ENCODE assay signal across 8 mouse cellular contexts in genomic region chr10:71306190-71306589, GRCm38 (mm10). TPM values are rescaled to one million over a fixed set of nuclear protein-coding genes. Genes with fewer than 3 reads are reported as not detected.
A peak's percentile ranks its signal among the peaks of the same experiment; 100 is the strongest.
DNase-seq lines count a peak whose midpoint lies in the region; ATAC-seq and TF ChIP-seq lines count a peak whose summit lies in the region.

No protein-coding gene starts in this region.

- no peak overlapping the region for H3K27ac ChIP-seq in embryonic facial prominence, embryonic 11.5 days (replicated peaks; ENCODE audit: low read depth, low read length)
- H3K27ac ChIP-seq in hindbrain, embryonic 14.5 days, result no peak overlapping the region
- no peak overlapping the region for H3K27ac ChIP-seq in liver, adult 2 months (replicated peaks; ENCODE audit: insufficient read depth, low read depth, low read length)
- no peak overlapping the region for H3K27ac ChIP-seq in midbrain, postnatal 0 days (ENCODE audit: low read depth, low read length)

- H3K9me3 ChIP-seq in embryonic facial prominence, embryonic 11.5 days (replicated peaks; ENCODE audit: control insufficient read depth, low read length), result no peaks in the 10 kb centered on the region
- no peaks in the 10 kb centered on the region for H3K9me3 ChIP-seq in hindbrain, embryonic 14.5 days (ENCODE audit: control insufficient read depth, low read length)
- H3K9me3 ChIP-seq in midbrain, postnatal 0 days (ENCODE audit: low read length), result no peaks in the 10 kb centered on the region

- H3K4me2 ChIP-seq in embryonic facial prominence, embryonic 11.5 days (ENCODE audit: low read depth, low read length), result 0 out of 2 replicates have a peak overlapping the region, but pooled peaks have one; percentile 19
- peak overlapping the region; percentile 36 for H3K4me2 ChIP-seq in hindbrain, embryonic 14.5 days (replicated peaks)
- peak overlapping the region; percentile 31; the same call in 1 of the 2 replicates for H3K4me2 ChIP-seq in midbrain, postnatal 0 days (ENCODE audit: low read depth, low read length, poor library complexity, severe bottlenecking)

- peak; percentile 50 for DNase-seq in kidney, adult 18-20 months
- DNase-seq in kidney, adult 11 months, result no peak
- peak; percentile 82 for DNase-seq in NIH3T3 (ENCODE audit: low read depth)
- DNase-seq in embryonic facial prominence, embryonic 11.5 days (ENCODE audit: low spot score), result peak; percentile 65
- peak; percentile 62 for DNase-seq in hindbrain, embryonic 14.5 days (ENCODE audit: low spot score)
- DNase-seq in liver, adult 2 months (ENCODE audit: extremely low read depth, low read depth, low spot score), result peak; percentile 45
- peak; percentile 54 for DNase-seq in midbrain, postnatal 0 days (ENCODE audit: low spot score)
- no peak for DNase-seq in ovary, adult 18-20 months (ENCODE audit: low spot score)

- H3K79me2 ChIP-seq in liver, adult 2 months (ENCODE audit: control insufficient read depth, insufficient read depth, low read length), result no peaks in the 10 kb centered on the region

- 22% methylated on average over 6 of the region's 6 CpGs for WGBS in embryonic facial prominence, embryonic 11.5 days
- WGBS in hindbrain, embryonic 14.5 days, result 31% methylated on average over 6 of the region's 6 CpGs
- 15% methylated on average over 6 of the region's 6 CpGs for WGBS in liver, adult 2 months
- 32% methylated on average over 6 of the region's 6 CpGs for WGBS in midbrain, postnatal 0 days

- TF ChIP-seq CTCF in liver, adult 2 months (IDR thresholded peaks at IDR 0.05; ENCODE audit: low read depth, low read length), result peak; percentile 65
- peak; percentile 72 for TF ChIP-seq CTCF in midbrain, postnatal 0 days (IDR thresholded peaks at IDR 0.05)

- no peaks in the 10 kb centered on the region for H3K4me1 ChIP-seq in embryonic facial prominence, embryonic 11.5 days (ENCODE audit: control insufficient read depth, insufficient read depth, low read length)
- H3K4me1 ChIP-seq in hindbrain, embryonic 14.5 days (replicated peaks; ENCODE audit: control insufficient read depth, insufficient read depth, low read length), result no peaks in the 10 kb centered on the region
- 0 out of 2 replicates have a peak, but pooled peaks cover 2% of the 10 kb centered on the region for H3K4me1 ChIP-seq in liver, adult 2 months (ENCODE audit: control insufficient read depth, insufficient read depth, low read length)
- no peaks in the 10 kb centered on the region for H3K4me1 ChIP-seq in midbrain, postnatal 0 days (ENCODE audit: insufficient read depth, low read length)

- no peak overlapping the region for H3K4me3 ChIP-seq in embryonic facial prominence, embryonic 11.5 days (ENCODE audit: low read depth, low read length)
- H3K4me3 ChIP-seq in hindbrain, embryonic 14.5 days (replicated peaks; ENCODE audit: low read length), result no peak overlapping the region
- H3K4me3 ChIP-seq in liver, adult 2 months (ENCODE audit: insufficient read depth, low read depth, low read length), result no peak overlapping the region
- no peak overlapping the region for H3K4me3 ChIP-seq in midbrain, postnatal 0 days (ENCODE audit: low read depth, low read length)

- ATAC-seq in embryonic facial prominence, embryonic 11.5 days (replicated peaks; ENCODE audit: insufficient number of reproducible peaks, low FRiP score, low TSS enrichment, low read depth), result no peak
- no peak for ATAC-seq in hindbrain, embryonic 14.5 days (ENCODE audit: low FRiP score)
- ATAC-seq in midbrain, postnatal 0 days (ENCODE audit: low FRiP score), result no peak

- no peaks in the 10 kb centered on the region for H3K36me3 ChIP-seq in embryonic facial prominence, embryonic 11.5 days (replicated peaks; ENCODE audit: control insufficient read depth, insufficient read depth, low read depth, low read length)
- H3K36me3 ChIP-seq in hindbrain, embryonic 14.5 days (replicated peaks; ENCODE audit: control insufficient read depth, insufficient read depth), result no peaks in the 10 kb centered on the region
- no peaks in the 10 kb centered on the region for H3K36me3 ChIP-seq in liver, adult 2 months (ENCODE audit: control insufficient read depth, insufficient read depth, low read length)
- H3K36me3 ChIP-seq in midbrain, postnatal 0 days (ENCODE audit: insufficient read depth, low read length), result no peaks in the 10 kb centered on the region

- TF ChIP-seq POLR2A in liver, adult 2 months (IDR thresholded peaks at IDR 0.05; ENCODE audit: extremely low read depth, insufficient read depth, low read length), result no peak

- no peaks in the 10 kb centered on the region for H3K27me3 ChIP-seq in embryonic facial prominence, embryonic 11.5 days (ENCODE audit: control insufficient read depth, insufficient read depth, low read length)
- H3K27me3 ChIP-seq in hindbrain, embryonic 14.5 days (ENCODE audit: control insufficient read depth, insufficient read depth, low read length), result no peaks in the 10 kb centered on the region
- no peaks in the 10 kb centered on the region for H3K27me3 ChIP-seq in liver, adult 2 months (ENCODE audit: control insufficient read depth, insufficient read depth, low read length)
- no peaks in the 10 kb centered on the region for H3K27me3 ChIP-seq in midbrain, postnatal 0 days (ENCODE audit: insufficient read depth, low read length)

- no peak overlapping the region for H3K9ac ChIP-seq in embryonic facial prominence, embryonic 11.5 days (replicated peaks; ENCODE audit: low read length)
- H3K9ac ChIP-seq in hindbrain, embryonic 14.5 days, result no peak overlapping the region
- H3K9ac ChIP-seq in liver, adult 2 months (ENCODE audit: low read depth, low read length), result no peak overlapping the region
- no peak overlapping the region for H3K9ac ChIP-seq in midbrain, postnatal 0 days (replicated peaks; ENCODE audit: low read length, poor library complexity, severe bottlenecking)

RNA-seq across cellular contexts. Expression of gene Ube2d1, which starts 21.1 kb away (rescaled TPM):
- 149 and 158 TPM in 2 replicates for polyA plus RNA-seq in embryonic facial prominence, embryonic 11.5 days (2014; fragmentation: Nextera tagmentation; extraction: Ambion mirVana)
- 213 and 224 TPM in 2 replicates for polyA plus RNA-seq in hindbrain, embryonic 14.5 days (2014; fragmentation: Nextera tagmentation; extraction: Ambion mirVana)
- total RNA-seq in liver, adult 2 months (2014; rRNA removed), result 5.3 and 6.2 TPM in 2 replicates
- polyA plus RNA-seq in liver, adult 2 months (2012; rRNA removed), result 8.0 and 9.5 TPM in 2 replicates
- total RNA-seq in midbrain, postnatal 0 days (2014; rRNA removed), result 91.4 and 100 TPM in 2 replicates
- polyA plus RNA-seq in midbrain, postnatal 0 days (2015; fragmentation: Nextera tagmentation; extraction: Ambion mirVana), result 175 and 179 TPM in 2 replicates

RNA-seq across cellular contexts. Expression of gene Cisd1, which starts 38.6 kb away (rescaled TPM):
- polyA plus RNA-seq in embryonic facial prominence, embryonic 11.5 days (2014; fragmentation: Nextera tagmentation; extraction: Ambion mirVana), result 121 and 128 TPM in 2 replicates
- polyA plus RNA-seq in hindbrain, embryonic 14.5 days (2014; fragmentation: Nextera tagmentation; extraction: Ambion mirVana), result 319 and 327 TPM in 2 replicates
- total RNA-seq in liver, adult 2 months (2014; rRNA removed), result 159 and 205 TPM in 2 replicates
- 209 and 211 TPM in 2 replicates for polyA plus RNA-seq in liver, adult 2 months (2012; rRNA removed)
- total RNA-seq in midbrain, postnatal 0 days (2014; rRNA removed), result 92.1 and 121 TPM in 2 replicates
- polyA plus RNA-seq in midbrain, postnatal 0 days (2015; fragmentation: Nextera tagmentation; extraction: Ambion mirVana), result 378 and 395 TPM in 2 replicates

RNA-seq across cellular contexts. Expression of gene Ipmk, which starts 41.4 kb away (rescaled TPM):
- 20.3 and 21.0 TPM in 2 replicates for polyA plus RNA-seq in embryonic facial prominence, embryonic 11.5 days (2014; fragmentation: Nextera tagmentation; extraction: Ambion mirVana)
- 25.5 and 25.9 TPM in 2 replicates for polyA plus RNA-seq in hindbrain, embryonic 14.5 days (2014; fragmentation: Nextera tagmentation; extraction: Ambion mirVana)
- 46.2 and 54.8 TPM in 2 replicates for total RNA-seq in liver, adult 2 months (2014; rRNA removed)
- polyA plus RNA-seq in liver, adult 2 months (2012; rRNA removed), result 11.6 and 13.7 TPM in 2 replicates
- 21.7 and 28.0 TPM in 2 replicates for total RNA-seq in midbrain, postnatal 0 days (2014; rRNA removed)
- 12.8 and 14.6 TPM in 2 replicates for polyA plus RNA-seq in midbrain, postnatal 0 days (2015; fragmentation: Nextera tagmentation; extraction: Ambion mirVana)

Comparison
In these comparisons a context has a peak if more than half of its experiments do, and no peak if none do; other contexts are left out.
1. DNase-seq: peak in kidney, adult 18-20 months (single experiment), NIH3T3 (single experiment), embryonic facial prominence, embryonic 11.5 days (single experiment), hindbrain, embryonic 14.5 days (single experiment), liver, adult 2 months (single experiment) and midbrain, postnatal 0 days (single experiment); none in kidney, adult 11 months (single experiment) and ovary, adult 18-20 months (single experiment).
2. RNA of gene Ube2d1, which starts 21.1 kb away (polyA plus RNA-seq): 213 to 224 TPM in hindbrain, embryonic 14.5 days, 175 to 179 TPM in midbrain, postnatal 0 days and 149 to 158 TPM in embryonic facial prominence, embryonic 11.5 days; 8.0 to 9.5 TPM in liver, adult 2 months; every median in the first group is over 10 times any median in the second.
3. Peak in every context shown above with its lines, with median percentiles within 50 percentile points of each other: H3K4me2 ChIP-seq.